Mouse (Mus musculus): ENCODE measurements around the gene Pan3. TPM values are rescaled to one million over a fixed set of nuclear protein-coding genes. Genes with fewer than 3 reads are reported as not detected.

Gene Pan3
- polyA plus RNA-seq, 1 experiment: 34.1 TPM

DNA sequence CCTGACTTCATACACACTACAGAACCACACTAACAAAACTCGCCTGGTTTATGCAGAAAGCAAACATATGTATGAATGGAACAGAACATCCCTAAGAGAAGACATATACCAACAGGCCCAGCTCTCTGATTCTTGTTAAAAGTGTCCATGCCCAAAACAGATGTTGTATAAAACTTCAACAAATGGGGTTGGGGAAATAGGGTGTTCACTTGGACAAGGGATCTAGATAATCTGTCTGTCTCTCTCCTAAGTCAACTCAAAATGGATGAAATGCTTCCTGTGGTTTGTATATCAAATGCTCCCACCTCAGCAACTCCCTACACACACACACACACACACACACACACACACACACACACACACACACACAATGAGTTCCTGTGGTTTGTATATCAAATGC is 12.0 kb upstream of the Pan3 start:
- H3K4me1 ChIP-seq (ENCODE audit: control insufficient read depth, insufficient read depth, insufficient read length, low read length): 0 out of 2 replicates have a peak, but pooled peaks cover 2% of the 10 kb centered on the region
- no peak overlapping the region for H3K27ac ChIP-seq (replicated peaks; ENCODE audit: low read depth, low read length)
- no peak overlapping the region for H3K4me3 ChIP-seq (ENCODE audit: insufficient read depth, low read depth, low read length)

DNA sequence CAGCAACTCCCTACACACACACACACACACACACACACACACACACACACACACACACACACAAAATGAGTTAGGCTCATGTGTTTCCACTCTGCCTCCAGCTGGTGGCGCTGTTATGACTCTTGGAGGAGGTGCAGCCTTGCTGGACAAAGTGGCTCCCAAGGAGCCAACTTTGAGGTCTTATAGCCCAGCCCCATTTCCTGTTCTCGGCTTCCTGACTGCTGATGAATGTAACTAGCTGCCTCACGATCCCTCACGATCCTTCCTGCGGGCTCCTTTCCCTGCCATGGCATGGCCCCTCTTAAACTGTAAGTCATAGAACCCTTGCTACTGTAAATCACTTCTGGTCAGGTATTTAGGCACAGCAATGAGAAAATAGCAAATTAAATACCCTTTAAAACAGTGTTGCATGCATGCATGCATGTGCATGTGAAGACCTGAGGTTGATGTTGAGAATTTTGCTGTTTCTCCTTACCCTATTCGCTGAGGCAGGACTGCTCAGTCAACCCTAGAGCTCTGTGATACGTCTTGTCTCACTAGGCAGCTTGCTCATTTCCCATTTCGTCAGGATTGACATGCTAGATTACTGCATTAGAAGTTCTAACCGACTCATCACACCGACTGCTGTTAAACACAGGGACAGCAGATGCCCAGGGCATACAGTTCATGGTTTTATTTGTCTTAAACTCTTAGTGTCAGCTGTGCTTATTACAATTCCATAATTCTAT is 11.4 kb upstream of the Pan3 start:
- Histone ChIP-seq H3K4me3 (ENCODE audit: insufficient read depth, low read depth, low read length) (peak overlapping the region; percentile 39; the same call in 1 of the 2 replicates), H3K27ac (replicated peaks; ENCODE audit: low read depth, low read length) (no peak overlapping the region), H3K4me1 (ENCODE audit: control insufficient read depth, insufficient read depth, insufficient read length, low read length) (0 out of 2 replicates have a peak, but pooled peaks cover 2% of the 10 kb centered on the region)

DNA sequence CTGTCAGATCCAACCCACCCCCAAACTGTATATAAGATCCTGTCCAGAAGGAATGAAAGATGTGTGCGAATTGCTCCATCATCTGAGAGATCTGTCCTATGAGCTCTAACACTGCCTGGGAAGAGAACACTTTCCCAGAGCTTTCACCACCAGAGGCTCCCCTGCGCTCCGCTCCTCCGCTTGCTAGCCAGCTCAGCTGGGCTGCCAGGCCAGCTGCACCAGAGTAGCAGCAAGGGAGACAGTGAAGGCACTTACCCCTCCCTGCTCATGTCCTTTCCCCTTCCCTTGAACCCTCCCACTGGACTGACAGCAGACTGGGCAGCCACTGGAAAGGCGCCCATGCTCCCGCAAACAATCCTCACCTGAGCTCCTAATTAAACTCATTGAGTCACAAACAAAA is 6.3 kb upstream of the Pan3 start:
- no peak overlapping the region for H3K27ac ChIP-seq (replicated peaks; ENCODE audit: low read depth, low read length)
- H3K4me3 ChIP-seq (ENCODE audit: insufficient read depth, low read depth, low read length): no peak overlapping the region
- H3K4me1 ChIP-seq (ENCODE audit: control insufficient read depth, insufficient read depth, insufficient read length, low read length): no peaks in the 10 kb centered on the region

DNA sequence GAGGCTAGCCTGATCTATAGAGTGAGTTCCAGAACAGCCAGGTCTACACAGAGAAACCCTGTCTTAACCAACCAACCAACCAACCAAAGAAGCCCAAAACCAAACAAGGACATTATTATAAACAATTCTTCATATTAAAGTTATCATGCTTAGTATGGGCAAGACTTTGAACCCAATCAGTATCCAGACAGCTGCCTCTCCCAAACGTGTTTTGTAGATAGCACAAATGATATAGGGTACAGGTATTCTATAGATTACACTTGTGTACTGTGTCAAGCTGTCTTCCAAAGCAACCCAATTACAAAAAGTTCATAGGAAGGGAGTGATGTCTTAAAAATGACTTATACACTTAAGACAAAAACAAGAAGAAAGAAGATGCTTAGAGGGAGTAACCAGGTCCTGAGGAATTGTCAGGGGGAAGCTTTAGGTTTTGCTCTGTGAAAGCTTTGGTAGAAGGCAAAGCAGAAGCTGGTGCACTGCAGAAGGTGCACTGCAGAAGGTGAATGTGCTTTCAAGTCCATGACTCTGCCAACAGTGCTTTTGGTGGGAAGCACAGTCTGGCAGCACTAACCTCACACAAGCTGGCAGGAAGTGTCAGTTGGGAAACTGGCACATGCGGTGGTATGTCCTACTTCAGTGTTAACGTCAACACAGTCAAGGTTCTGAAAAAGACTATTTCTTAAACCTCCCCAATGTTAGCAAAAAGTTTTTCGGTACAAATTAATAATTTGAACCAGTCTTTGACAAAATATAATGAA is 3.7 kb upstream of the Pan3 start:
- Histone ChIP-seq H3K4me1 (ENCODE audit: control insufficient read depth, insufficient read depth, insufficient read length, low read length) (no peaks in the 10 kb centered on the region), H3K27ac (replicated peaks; ENCODE audit: low read depth, low read length) (no peak overlapping the region)

DNA sequence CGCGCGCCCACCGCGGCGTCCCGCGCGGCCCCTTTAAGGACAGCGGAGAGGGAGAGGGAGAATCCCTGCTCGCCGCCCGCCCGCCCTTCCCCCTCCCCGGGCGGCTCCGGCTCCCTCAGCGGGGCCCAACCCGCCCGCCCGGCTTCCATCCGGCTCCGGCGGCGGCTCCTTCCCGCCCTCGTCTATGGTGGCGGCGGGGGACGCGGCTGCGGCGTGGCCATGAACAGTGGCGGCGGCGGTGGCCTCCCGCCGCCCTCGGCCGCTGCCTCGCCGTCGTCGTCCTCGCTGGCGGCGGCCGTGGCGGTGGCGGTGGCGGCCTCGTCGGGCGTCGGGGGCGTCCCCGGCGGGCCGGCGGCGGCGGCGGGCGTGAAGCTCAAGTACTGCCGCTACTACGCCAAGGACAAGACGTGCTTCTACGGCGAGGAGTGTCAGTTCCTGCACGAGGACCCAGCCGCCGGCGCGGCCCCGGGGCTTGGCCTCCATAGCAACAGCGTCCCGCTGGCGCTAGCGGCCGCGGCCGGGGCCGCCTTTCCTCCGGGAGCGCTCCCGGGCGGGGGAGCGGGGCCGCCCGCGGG is 487 bp downstream of the Pan3 start:
- peaks cover 24% of the 10 kb centered on the region for H3K4me1 ChIP-seq (ENCODE audit: control insufficient read depth, insufficient read depth, insufficient read length, low read length)
- peak overlapping the region; percentile 70 for H3K4me3 ChIP-seq (ENCODE audit: insufficient read depth, low read depth, low read length)
- peak overlapping the region; percentile 90 for H3K27ac ChIP-seq (replicated peaks; ENCODE audit: low read depth, low read length)

More for the DNA sequence above, 3.7 kb upstream of the Pan3 start:
- no peak overlapping the region for H3K4me3 ChIP-seq (ENCODE audit: insufficient read depth, low read depth, low read length)

DNA sequence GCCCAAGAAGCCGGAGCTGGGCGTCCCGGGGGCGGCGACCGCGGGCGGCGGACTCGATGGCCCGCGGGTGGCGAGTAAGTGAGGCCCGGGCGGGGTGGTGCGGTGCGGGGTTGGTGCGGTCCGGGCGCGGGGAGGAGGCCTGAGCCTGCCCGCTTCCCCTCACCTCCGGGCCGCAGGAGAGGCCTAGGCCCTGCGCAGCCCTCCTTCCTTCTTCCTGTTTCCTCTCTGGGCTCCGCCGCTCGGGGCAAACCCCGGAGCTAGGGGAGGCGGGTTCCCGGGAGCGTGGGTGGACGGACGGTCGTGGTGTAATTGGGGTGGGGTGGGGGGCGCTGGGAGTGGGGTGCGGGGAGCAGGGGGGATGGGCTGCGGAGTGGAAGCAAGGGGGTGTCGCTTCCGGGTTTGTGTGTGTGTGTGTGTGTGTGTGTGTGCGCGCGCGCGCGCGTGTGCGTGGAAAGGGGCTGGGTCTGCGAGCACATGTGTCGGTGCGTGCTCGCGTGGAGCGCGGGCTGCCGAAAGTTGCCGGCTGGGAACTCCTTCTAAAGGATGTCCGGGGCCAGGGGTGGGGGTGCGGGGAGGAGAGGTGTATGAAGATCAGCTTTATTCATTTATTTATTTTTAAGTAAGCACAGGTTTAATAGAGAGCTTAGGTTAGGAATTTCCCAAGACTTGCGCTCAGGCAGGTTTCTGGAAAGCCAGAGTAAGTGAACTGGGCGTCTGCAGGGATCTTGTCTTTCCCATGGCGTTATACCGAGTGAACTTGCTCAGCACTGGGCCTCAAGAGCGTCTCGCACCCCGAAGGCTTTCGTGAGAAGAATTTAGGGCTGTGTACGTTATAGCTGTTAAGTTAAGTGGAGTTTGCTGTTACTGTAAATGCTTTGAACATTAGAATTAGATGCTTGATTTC is 1.2 kb downstream of the Pan3 start:
- H3K27ac ChIP-seq (replicated peaks; ENCODE audit: low read depth, low read length): peak overlapping the region; percentile 90
- peaks cover 30% of the 10 kb centered on the region for H3K4me1 ChIP-seq (ENCODE audit: control insufficient read depth, insufficient read depth, insufficient read length, low read length)
- peak overlapping the region; percentile 70 for H3K4me3 ChIP-seq (ENCODE audit: insufficient read depth, low read depth, low read length)

DNA sequence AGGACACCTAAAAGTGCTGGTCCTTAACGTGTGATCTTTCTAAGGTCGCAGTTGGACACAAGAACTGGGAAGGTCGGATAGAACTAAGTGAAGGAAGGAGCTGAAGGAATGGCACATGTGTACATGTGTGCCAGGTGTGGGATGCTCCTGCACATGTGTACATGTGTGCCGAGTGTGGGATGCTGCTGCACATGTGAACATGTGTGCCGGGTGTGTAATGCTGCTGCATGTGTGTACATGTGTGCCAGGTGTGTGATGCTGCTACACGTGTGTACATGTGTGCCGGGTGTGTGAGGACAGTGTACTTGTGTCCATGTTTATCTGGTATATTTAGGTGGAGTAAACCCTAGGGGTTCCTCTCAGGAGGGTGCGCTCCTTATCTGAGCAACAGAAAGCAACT is 3.0 kb downstream of the Pan3 start:
- Histone ChIP-seq H3K27ac (replicated peaks; ENCODE audit: low read depth, low read length) (no peak overlapping the region), H3K4me3 (ENCODE audit: insufficient read depth, low read depth, low read length) (0 out of 2 replicates have a peak overlapping the region, but pooled peaks have one; percentile 0), H3K4me1 (ENCODE audit: control insufficient read depth, insufficient read depth, insufficient read length, low read length) (peaks cover 37% of the 10 kb centered on the region)

DNA sequence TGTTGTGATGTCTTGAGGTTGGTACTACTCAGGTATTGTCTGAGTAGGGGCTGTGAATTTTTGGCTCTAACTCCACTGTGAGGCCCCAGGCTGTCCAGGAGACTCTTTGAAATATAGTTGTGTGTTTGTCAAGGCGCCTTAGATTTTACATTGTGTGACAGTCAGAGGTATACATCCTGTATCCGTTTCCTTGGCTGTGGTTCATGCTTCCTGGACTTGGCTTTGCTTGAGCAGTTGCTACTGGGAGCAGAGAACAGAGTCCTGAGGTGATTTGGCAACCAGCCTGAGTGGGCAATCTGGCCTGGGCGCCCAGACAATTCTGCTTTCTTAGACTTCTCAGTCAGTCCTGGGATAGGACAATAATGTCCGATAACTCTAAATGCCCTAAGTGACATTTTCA is 5.3 kb downstream of the Pan3 start:
- Histone ChIP-seq H3K4me1 (ENCODE audit: control insufficient read depth, insufficient read depth, insufficient read length, low read length) (peaks cover 44% of the 10 kb centered on the region), H3K4me3 (ENCODE audit: insufficient read depth, low read depth, low read length) (no peak overlapping the region), H3K27ac (replicated peaks; ENCODE audit: low read depth, low read length) (no peak overlapping the region)

DNA sequence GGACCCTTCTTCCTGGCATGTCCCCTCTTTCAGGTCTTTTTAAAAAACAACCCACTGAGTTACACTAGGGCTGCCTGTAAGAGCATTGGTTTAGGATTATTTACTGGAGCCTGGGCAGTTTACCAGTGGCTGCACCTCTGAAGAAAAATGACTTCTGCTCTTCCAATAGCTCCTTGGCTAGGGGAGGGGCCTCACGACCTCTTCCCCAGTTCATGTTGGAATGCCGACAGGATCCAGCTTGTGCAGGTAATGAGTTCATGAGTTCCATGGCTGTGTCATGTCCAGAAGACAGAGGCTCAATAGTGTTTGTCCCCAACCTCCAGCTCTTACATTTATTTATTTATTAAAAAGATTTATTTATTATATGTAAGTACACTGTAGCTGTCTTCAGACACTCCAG is 5.8 kb downstream of the Pan3 start:
- Histone ChIP-seq H3K4me3 (ENCODE audit: insufficient read depth, low read depth, low read length) (no peak overlapping the region), H3K4me1 (ENCODE audit: control insufficient read depth, insufficient read depth, insufficient read length, low read length) (peaks cover 46% of the 10 kb centered on the region), H3K27ac (replicated peaks; ENCODE audit: low read depth, low read length) (no peak overlapping the region)

DNA sequence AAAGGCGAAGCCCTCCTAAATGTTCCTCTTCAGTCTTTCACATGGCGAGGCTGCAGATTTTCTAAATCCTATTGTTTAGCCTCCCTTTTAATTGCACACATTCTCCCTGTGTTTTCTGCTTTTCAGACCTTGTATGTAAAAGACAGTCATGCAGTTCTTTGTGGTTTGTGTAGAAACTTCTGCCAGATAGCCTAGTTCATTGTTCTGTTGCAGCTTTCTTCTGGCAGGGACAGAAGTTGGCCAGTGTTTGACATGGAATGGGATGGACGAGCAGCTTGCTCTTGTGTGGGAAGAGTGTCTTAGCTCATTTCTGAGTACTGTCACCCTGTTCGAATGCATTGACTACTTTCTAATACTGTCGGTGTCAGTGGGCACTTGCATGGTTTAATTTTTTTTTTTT is 6.5 kb downstream of the Pan3 start:
- Histone ChIP-seq H3K27ac (replicated peaks; ENCODE audit: low read depth, low read length) (no peak overlapping the region), H3K4me3 (ENCODE audit: insufficient read depth, low read depth, low read length) (no peak overlapping the region), H3K4me1 (ENCODE audit: control insufficient read depth, insufficient read depth, insufficient read length, low read length) (peaks cover 46% of the 10 kb centered on the region)

DNA sequence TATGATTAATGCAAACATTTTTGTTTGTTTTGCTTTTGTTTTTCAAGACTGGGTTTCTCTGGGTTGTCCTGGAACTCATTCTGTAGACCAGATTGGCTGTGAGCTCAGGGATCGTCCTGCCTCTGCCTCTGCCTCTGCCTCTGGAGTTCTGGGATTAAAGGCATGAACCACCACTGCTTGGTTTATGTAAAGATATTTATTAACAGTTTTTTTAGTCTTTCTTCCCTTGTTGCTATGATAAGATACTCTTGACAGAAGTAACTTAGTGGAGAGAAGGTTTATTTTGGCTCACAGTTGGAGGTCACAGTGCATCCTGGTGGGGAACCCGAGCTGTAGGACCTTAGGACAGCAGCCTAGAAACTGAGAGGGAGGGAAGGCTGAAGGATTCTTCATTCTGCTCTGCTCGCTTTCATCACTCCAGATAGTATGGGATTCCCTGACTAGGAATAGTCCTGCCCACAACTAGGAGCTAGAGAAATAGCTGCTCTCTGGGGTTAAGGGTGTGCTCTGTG is 11.1 kb downstream of the Pan3 start:
- H3K4me3 ChIP-seq (ENCODE audit: insufficient read depth, low read depth, low read length): no peak overlapping the region
- H3K27ac ChIP-seq (replicated peaks; ENCODE audit: low read depth, low read length): no peak overlapping the region
- peaks cover 18% of the 10 kb centered on the region for H3K4me1 ChIP-seq (ENCODE audit: control insufficient read depth, insufficient read depth, insufficient read length, low read length)

DNA sequence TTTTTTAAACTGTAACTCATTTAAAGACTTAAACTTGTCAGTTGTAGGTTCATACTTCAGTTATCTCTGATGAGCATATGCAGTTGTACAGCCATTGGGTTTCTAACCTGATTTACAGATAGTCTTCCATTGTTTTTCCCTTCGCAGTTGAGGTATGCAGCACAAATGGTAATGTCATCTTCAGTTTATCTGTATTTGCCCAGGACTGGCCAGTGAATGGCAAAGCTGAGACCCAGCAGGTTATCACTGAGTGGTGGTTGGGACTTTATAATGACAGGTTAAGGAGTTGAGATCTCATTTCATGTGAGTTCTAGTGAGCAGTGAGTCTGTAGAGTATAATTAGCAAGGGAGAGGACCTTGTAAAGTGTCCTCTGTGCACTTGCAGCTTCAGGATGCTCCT is 12.0 kb downstream of the Pan3 start:
- peaks cover 10% of the 10 kb centered on the region for H3K4me1 ChIP-seq (ENCODE audit: control insufficient read depth, insufficient read depth, insufficient read length, low read length)
- H3K27ac ChIP-seq (replicated peaks; ENCODE audit: low read depth, low read length): no peak overlapping the region
- H3K4me3 ChIP-seq (ENCODE audit: insufficient read depth, low read depth, low read length): no peak overlapping the region

DNA sequence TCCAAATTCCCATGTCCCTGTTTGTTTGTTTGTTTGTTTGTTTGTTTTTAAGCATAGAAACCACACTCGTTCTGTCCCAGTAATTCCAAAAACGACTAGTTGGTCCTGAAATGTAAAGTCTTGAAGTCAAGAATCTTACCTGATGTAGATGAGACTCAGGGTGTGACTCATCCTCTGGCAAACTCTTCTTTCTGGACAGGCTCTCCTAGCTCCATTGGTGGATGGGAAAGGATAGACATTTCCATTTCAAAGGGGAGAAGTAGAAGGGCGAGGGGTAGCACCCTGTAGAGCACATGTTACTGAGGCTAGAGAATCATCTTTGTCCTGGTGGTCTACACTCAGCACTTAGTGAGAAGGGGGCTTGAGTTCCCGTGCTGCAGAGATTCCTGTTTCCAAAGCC is 12.8 kb downstream of the Pan3 start:
- peaks cover 10% of the 10 kb centered on the region for H3K4me1 ChIP-seq (ENCODE audit: control insufficient read depth, insufficient read depth, insufficient read length, low read length)
- H3K27ac ChIP-seq (replicated peaks; ENCODE audit: low read depth, low read length): no peak overlapping the region

DNA sequence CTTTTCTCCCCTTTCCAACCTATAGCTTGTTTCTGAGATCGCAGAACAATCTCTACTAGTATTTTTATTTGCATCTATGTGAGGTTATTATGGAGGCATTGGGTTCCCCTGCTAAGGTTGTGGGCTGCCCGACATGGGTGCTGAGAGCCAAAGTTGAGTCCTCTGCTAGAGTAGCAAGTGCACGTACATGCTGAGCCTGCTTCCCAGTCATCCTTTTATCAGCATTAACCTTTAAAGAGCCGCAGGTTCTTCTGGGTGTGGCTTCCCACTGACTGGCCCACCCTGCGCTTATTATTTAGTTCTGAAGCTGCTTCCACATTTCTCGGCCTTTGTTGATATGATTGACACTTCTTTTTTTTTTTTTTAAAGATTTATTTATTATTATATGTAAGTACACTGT is 14.3 kb downstream of the Pan3 start:
- peaks cover 11% of the 10 kb centered on the region for H3K4me1 ChIP-seq (ENCODE audit: control insufficient read depth, insufficient read depth, insufficient read length, low read length)
- no peak overlapping the region for H3K4me3 ChIP-seq (ENCODE audit: insufficient read depth, low read depth, low read length)
- H3K27ac ChIP-seq (replicated peaks; ENCODE audit: low read depth, low read length): no peak overlapping the region

More for the DNA sequence above, 12.8 kb downstream of the Pan3 start:
- no peak overlapping the region for H3K4me3 ChIP-seq (ENCODE audit: insufficient read depth, low read depth, low read length)
